Mouse (Mus musculus): ENCODE data around the gene Inip.
A peak's percentile ranks its signal among the peaks of the same experiment; 100 is the strongest.

Inip gene

DNA sequence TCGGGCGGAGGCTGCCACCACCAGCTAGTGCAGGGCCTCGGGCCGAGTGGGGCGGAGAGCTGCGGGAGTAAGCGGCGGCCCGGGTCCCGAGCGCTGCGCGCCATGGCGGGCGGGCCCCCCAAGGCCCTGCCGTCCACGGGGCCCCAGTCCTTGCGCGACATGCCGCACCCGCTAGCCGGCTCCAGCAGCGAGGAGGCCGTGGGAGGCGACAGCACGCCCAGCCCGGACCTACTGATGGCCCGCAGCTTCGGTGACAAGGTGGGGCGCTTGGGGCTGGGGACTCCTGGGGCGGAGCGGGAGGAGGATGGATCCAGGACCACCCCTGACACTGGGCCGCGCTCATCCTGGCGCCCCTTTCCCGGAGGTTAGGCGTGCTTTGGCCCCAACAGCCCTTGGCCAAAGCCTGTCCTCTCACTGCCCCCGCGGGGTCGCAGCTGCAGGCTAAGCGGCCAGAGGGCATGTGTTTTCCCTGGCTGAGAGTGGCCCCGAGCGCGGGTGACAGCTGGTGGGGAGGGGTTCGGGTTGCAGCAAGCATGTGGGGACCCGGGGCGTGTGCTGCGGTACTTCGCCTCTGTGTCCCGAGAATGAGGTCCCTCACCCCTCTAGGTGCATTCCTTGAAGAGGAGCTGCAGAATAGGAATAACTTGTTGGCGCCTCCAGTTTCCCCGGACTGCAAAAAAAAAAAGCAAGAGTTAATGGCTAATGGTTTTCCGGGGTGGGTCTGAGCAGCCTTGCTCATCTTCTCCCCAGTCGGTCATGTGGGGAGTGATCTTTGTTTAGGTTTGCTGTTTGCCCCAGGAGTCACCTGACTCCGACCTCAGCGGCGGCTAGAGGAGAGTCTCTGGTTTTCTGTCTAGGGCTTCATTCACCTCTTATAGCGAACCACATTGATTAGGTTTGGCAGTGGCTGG is 4.8 kb upstream of the Inip start:
- no peaks in the 10 kb centered on the region for H3K9me3 ChIP-seq (ENCODE audit: low read length)
- peaks cover 15% of the 10 kb centered on the region; the same call in 1 of the 2 replicates for H3K36me3 ChIP-seq (ENCODE audit: insufficient read depth, low read length)
- 0 out of 2 replicates have a peak, but pooled peaks cover 5% of the 10 kb centered on the region for H3K27me3 ChIP-seq (ENCODE audit: insufficient read depth, low read length)
- H3K4me3 ChIP-seq (replicated peaks; ENCODE audit: low read length), result peak overlapping the region; percentile 99
- TF ChIP-seq CTCF (conservative IDR thresholded peaks at IDR 0.05; ENCODE audit: low read length) (no peak), NANOG (IDR thresholded peaks at IDR 0.05; ENCODE audit: borderline replicate concordance, low read length) (no peak), POU5F1 (IDR thresholded peaks at IDR 0.05; ENCODE audit: borderline replicate concordance, low read length) (no peak)
- H3K4me1 ChIP-seq (replicated peaks; ENCODE audit: low read depth, low read length), result peaks cover 52% of the 10 kb centered on the region

DNA sequence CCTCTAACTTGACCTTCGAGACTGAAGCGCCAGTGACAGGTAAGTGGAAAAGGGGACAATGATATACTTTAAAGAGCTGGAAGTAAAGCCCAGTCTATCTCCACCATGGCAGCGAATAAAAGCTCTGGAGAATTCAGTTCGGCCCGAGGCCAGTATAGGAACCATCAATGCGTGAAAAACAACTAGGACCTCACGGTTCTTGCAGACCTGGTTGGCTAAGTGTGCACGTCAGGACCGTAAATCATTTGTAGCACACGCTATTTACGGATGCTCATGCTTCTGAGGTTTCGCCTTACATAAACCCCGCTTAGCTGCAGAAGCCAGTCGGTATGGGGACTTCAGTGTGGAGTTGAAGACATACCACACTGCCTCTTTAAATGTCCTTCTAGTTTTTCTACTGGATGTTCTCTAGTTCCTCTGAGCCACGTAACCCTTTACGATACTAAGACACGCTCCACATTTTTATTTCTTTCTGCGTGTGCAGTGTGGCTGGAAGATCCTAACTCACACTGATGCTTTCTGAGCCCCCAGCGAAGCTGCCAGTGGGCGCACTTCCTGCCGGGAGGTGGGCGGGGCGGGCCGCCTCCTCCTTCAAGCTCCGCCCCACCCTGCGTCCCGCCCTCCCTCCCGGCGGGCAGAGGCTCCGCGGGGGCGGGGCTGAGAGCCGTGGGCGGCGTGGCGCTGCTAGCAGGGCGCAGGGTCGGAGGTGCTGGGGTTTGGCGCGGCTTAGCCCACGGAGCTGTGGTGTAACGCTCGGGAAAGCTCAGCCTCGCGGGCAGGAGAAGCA is 4.0 kb upstream of the Inip start, which contains the start of gene Snx30:
Gene Snx30 (plus strand): TSS at position 660 of the 787 bp plus-strand sequence.
- Histone ChIP-seq H3K36me3 (ENCODE audit: insufficient read depth, low read length) (peaks cover 12% of the 10 kb centered on the region; the same call in 1 of the 2 replicates), H3K4me3 (replicated peaks; ENCODE audit: low read length) (peak within 1 kb of the TSS; percentile 99), H3K9me3 (ENCODE audit: low read length) (no peaks in the 10 kb centered on the region), H3K27me3 (ENCODE audit: insufficient read depth, low read length) (0 out of 2 replicates have a peak, but pooled peaks cover 5% of the 10 kb centered on the region), H3K4me1 (replicated peaks; ENCODE audit: low read depth, low read length) (peaks cover 45% of the 10 kb centered on the region)
- no peak for TF ChIP-seq NANOG (IDR thresholded peaks at IDR 0.05; ENCODE audit: borderline replicate concordance, low read length)
- no peak for TF ChIP-seq POU5F1 (IDR thresholded peaks at IDR 0.05; ENCODE audit: borderline replicate concordance, low read length)
- TF ChIP-seq CTCF (conservative IDR thresholded peaks at IDR 0.05; ENCODE audit: low read length), result no peak

DNA sequence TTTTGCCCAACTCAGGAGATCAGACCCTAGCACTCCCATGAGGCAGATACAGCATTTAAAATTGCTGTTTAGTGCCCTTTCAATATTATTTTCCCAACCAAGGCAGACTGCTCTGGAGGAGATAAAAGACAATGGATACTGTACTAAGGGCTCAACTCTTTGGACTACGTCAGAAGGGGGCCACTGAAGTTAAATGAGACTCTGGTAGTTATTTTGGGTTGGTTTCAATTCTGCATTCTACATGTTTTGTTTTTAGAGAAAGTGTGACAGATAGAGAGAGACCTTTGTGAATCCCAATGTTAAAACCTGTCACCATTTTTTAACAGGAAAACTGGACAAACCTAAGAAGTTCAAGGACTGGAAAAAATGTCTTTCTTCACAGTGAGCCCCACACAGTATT is 3.4 kb upstream of the Inip start:
- TF ChIP-seq NANOG (IDR thresholded peaks at IDR 0.05; ENCODE audit: borderline replicate concordance, low read length) (no peak), CTCF (conservative IDR thresholded peaks at IDR 0.05; ENCODE audit: low read length) (no peak), POU5F1 (IDR thresholded peaks at IDR 0.05; ENCODE audit: borderline replicate concordance, low read length) (no peak)
- Histone ChIP-seq H3K9me3 (ENCODE audit: low read length) (no peaks in the 10 kb centered on the region), H3K36me3 (ENCODE audit: insufficient read depth, low read length) (peaks cover 6% of the 10 kb centered on the region; the same call in 1 of the 2 replicates), H3K4me3 (replicated peaks; ENCODE audit: low read length) (peak overlapping the region; percentile 99), H3K4me1 (replicated peaks; ENCODE audit: low read depth, low read length) (peaks cover 39% of the 10 kb centered on the region), H3K27me3 (ENCODE audit: insufficient read depth, low read length) (0 out of 2 replicates have a peak, but pooled peaks cover 5% of the 10 kb centered on the region)

DNA sequence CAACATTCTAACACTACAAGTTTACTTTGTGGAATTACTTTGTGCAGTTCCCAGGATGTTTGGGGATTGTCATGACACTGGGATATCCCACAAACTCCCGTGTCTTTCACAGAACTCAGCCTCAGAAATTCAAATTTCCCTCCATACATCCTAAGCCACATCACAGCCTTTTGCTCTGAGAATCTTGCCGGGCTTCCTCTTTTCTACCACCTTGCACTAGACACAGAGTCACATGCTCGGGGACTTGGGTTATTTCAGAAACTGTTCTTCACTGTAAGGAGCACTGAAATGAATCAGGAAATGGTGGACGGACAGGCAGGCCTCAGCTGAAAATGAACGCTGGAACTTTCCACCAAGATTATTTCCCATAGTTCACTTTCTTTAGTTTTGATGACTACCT is 2.0 kb upstream of the Inip start:
- TF ChIP-seq CTCF (conservative IDR thresholded peaks at IDR 0.05; ENCODE audit: low read length) (no peak), POU5F1 (IDR thresholded peaks at IDR 0.05; ENCODE audit: borderline replicate concordance, low read length) (no peak), NANOG (IDR thresholded peaks at IDR 0.05; ENCODE audit: borderline replicate concordance, low read length) (no peak)
- H3K9me3 ChIP-seq (ENCODE audit: low read length), result no peaks in the 10 kb centered on the region
- no peak overlapping the region for H3K4me3 ChIP-seq (replicated peaks; ENCODE audit: low read length)
- peaks cover 26% of the 10 kb centered on the region for H3K4me1 ChIP-seq (replicated peaks; ENCODE audit: low read depth, low read length)
- 0 out of 2 replicates have a peak, but pooled peaks cover 5% of the 10 kb centered on the region for H3K27me3 ChIP-seq (ENCODE audit: insufficient read depth, low read length)
- peaks cover 5% of the 10 kb centered on the region; the same call in 1 of the 2 replicates for H3K36me3 ChIP-seq (ENCODE audit: insufficient read depth, low read length)

DNA sequence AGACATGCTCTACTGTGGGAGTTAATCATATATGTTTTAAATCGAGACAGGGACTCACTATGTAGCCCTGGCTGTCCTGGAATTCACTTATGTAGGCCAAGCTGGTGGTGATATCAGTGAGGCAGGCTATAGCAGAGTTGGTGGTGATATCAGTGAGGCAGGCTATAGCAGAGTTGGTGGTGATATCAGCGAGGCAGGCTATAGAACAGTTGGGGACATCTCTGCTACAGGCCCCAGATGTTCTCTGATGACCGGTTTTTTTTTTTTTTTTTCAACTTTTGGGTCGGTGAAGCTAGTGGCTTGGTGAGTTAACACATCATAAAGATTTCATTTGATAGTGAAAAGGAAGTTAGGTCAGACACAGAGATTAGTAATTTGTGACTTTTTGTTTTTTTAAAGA is 1.4 kb upstream of the Inip start:
- Histone ChIP-seq H3K36me3 (ENCODE audit: insufficient read depth, low read length) (peaks cover 4% of the 10 kb centered on the region; the same call in 1 of the 2 replicates), H3K4me1 (replicated peaks; ENCODE audit: low read depth, low read length) (peaks cover 21% of the 10 kb centered on the region), H3K9me3 (ENCODE audit: low read length) (no peaks in the 10 kb centered on the region), H3K27me3 (ENCODE audit: insufficient read depth, low read length) (0 out of 2 replicates have a peak, but pooled peaks cover 5% of the 10 kb centered on the region), H3K4me3 (replicated peaks; ENCODE audit: low read length) (no peak overlapping the region)
- TF ChIP-seq NANOG (IDR thresholded peaks at IDR 0.05; ENCODE audit: borderline replicate concordance, low read length) (no peak), POU5F1 (IDR thresholded peaks at IDR 0.05; ENCODE audit: borderline replicate concordance, low read length) (no peak)

DNA sequence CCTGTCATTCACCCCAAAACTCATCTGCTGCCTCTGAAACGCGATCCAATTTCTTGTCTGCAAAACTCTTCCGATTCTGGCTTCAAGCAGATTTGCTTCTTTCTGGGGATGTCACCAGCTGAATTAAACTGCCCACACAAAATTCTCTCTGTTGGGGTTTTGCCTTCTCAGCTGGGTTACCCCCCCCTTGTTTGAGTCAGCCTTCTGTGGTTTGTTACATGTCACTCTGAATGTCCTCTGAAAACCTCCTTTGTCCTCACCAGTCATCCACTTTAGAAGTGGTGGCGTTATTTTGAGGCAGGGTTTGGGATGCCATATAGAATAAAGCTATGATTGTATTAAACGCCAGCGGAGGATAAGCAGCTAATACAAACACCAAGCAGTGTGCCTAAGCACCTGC is 718 bp upstream of the Inip start:
- Histone ChIP-seq H3K27me3 (ENCODE audit: insufficient read depth, low read length) (0 out of 2 replicates have a peak, but pooled peaks cover 5% of the 10 kb centered on the region), H3K9me3 (ENCODE audit: low read length) (no peaks in the 10 kb centered on the region), H3K36me3 (ENCODE audit: insufficient read depth, low read length) (no peaks in the 10 kb centered on the region), H3K4me1 (replicated peaks; ENCODE audit: low read depth, low read length) (peaks cover 14% of the 10 kb centered on the region), H3K4me3 (replicated peaks; ENCODE audit: low read length) (no peak overlapping the region)
- TF ChIP-seq CTCF (conservative IDR thresholded peaks at IDR 0.05; ENCODE audit: low read length), result no peak
- no peak for TF ChIP-seq NANOG (IDR thresholded peaks at IDR 0.05; ENCODE audit: borderline replicate concordance, low read length)
- TF ChIP-seq POU5F1 (IDR thresholded peaks at IDR 0.05; ENCODE audit: borderline replicate concordance, low read length), result no peak

DNA sequence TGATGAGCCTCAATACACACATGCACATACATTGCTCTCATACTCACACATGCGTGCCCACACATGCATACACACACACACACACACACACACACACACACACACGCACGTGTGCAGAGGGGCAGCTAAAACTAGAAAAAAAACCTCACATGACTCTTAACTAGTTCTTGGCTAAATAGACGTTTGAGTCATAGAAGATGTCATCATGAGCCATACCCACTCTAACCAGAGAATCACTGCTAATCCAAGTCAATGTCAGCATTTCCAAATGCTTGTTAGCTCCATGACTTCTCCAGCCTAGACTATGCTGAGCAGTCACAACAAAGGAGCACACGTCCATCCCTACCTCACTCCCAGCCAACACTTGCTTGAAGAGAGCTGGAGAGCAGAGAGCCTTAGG is 1.2 kb downstream of the Inip start:
- H3K4me1 ChIP-seq (replicated peaks; ENCODE audit: low read depth, low read length), result peaks cover 5% of the 10 kb centered on the region
- no peak for TF ChIP-seq CTCF (conservative IDR thresholded peaks at IDR 0.05; ENCODE audit: low read length)
- no peak for TF ChIP-seq NANOG (IDR thresholded peaks at IDR 0.05; ENCODE audit: borderline replicate concordance, low read length)
- TF ChIP-seq POU5F1 (IDR thresholded peaks at IDR 0.05; ENCODE audit: borderline replicate concordance, low read length), result no peak
- no peaks in the 10 kb centered on the region for H3K36me3 ChIP-seq (ENCODE audit: insufficient read depth, low read length)
- H3K27me3 ChIP-seq (ENCODE audit: insufficient read depth, low read length), result 0 out of 2 replicates have a peak, but pooled peaks cover 5% of the 10 kb centered on the region
- H3K4me3 ChIP-seq (replicated peaks; ENCODE audit: low read length), result no peak overlapping the region
- H3K9me3 ChIP-seq (ENCODE audit: low read length), result no peaks in the 10 kb centered on the region
